ENCODE assay signal across 9 mouse cellular contexts in genomic region chr12:57538588-57539550, GRCm38 (mm10). TPM values are rescaled to one million over a fixed set of nuclear protein-coding genes. Genes with fewer than 3 reads are reported as not detected.
DNase-seq lines count a peak whose midpoint lies in the region; ATAC-seq and TF ChIP-seq lines count a peak whose summit lies in the region.
"Had no signal": no experiment of that assay in that cellular context is flagged by ENCODE, and none has a peak within 500 bp of the region (broad histone marks: within the 10 kb centered on the region; RNA-seq: fewer than 3 reads in every experiment).

No protein-coding gene starts in this region.

- peaks cover 91% of the 10 kb centered on the region for H3K27me3 ChIP-seq in embryonic facial prominence, embryonic 13.5 days
- peaks cover 85% of the 10 kb centered on the region for H3K27me3 ChIP-seq in hindbrain, embryonic 15.5 days
- H3K27me3 ChIP-seq in liver, embryonic 16.5 days (ENCODE audit: control insufficient read depth, insufficient read depth, low read depth, low read length), result peaks cover 88% of the 10 kb centered on the region
- peaks cover 8% of the 10 kb centered on the region; the same call in 1 of the 2 replicates for H3K27me3 ChIP-seq in stomach, postnatal 0 days (ENCODE audit: control insufficient read depth, insufficient read depth, low read length)
- H3K27me3 ChIP-seq: CH12.LX had no signal

- H3K36me3 ChIP-seq in embryonic facial prominence, embryonic 13.5 days, result no peaks in the 10 kb centered on the region
- H3K36me3 ChIP-seq in hindbrain, embryonic 15.5 days, result no peaks in the 10 kb centered on the region
- H3K36me3 ChIP-seq in liver, embryonic 16.5 days (ENCODE audit: control insufficient read depth, insufficient read depth), result no peaks in the 10 kb centered on the region
- no peaks in the 10 kb centered on the region; the same call in 1 of the 2 replicates for H3K36me3 ChIP-seq in stomach, postnatal 0 days (ENCODE audit: control insufficient read depth, insufficient read depth, low read length)

- peak overlapping the region; percentile 31 for H3K4me3 ChIP-seq in embryonic facial prominence, embryonic 13.5 days
- peak overlapping the region; percentile 13 for H3K4me3 ChIP-seq in hindbrain, embryonic 15.5 days
- peak overlapping the region; percentile 49 for H3K4me3 ChIP-seq in liver, embryonic 16.5 days (ENCODE audit: low read depth, low read length)
- peak overlapping the region; percentile 44 for H3K4me3 ChIP-seq in stomach, postnatal 0 days (ENCODE audit: low read depth, low read length)

- TF ChIP-seq EP300 in stomach, postnatal 0 days (optimal IDR thresholded peaks at IDR 0.05), result no peak

- peak overlapping the region; percentile 55 for H3K4me2 ChIP-seq in embryonic facial prominence, embryonic 13.5 days
- peak overlapping the region; percentile 41 for H3K4me2 ChIP-seq in hindbrain, embryonic 15.5 days
- peak overlapping the region; percentile 48 for H3K4me2 ChIP-seq in liver, embryonic 16.5 days (ENCODE audit: low read depth, low read length)
- peak overlapping the region; percentile 69 for H3K4me2 ChIP-seq in stomach, postnatal 0 days (replicated peaks; ENCODE audit: low read depth)

- no peak for ATAC-seq in embryonic facial prominence, embryonic 13.5 days (ENCODE audit: insufficient number of reproducible peaks, insufficient read depth, low FRiP score, low TSS enrichment, low read depth)
- no peak for ATAC-seq in hindbrain, embryonic 15.5 days (ENCODE audit: low FRiP score, low read depth)
- ATAC-seq in liver, embryonic 16.5 days (ENCODE audit: low read depth), result peak; percentile 23
- no peak for ATAC-seq in stomach, postnatal 0 days (ENCODE audit: low FRiP score, low TSS enrichment)

- no peak for TF ChIP-seq CTCF in stomach, postnatal 0 days (IDR thresholded peaks at IDR 0.05; ENCODE audit: low read depth)

- peaks cover 25% of the 10 kb centered on the region for H3K4me1 ChIP-seq in embryonic facial prominence, embryonic 13.5 days
- H3K4me1 ChIP-seq in hindbrain, embryonic 15.5 days (replicated peaks), result 0 out of 2 replicates have a peak, but pooled peaks cover 8% of the 10 kb centered on the region
- H3K4me1 ChIP-seq in liver, embryonic 16.5 days (ENCODE audit: control insufficient read depth, low read depth, low read length), result no peaks in the 10 kb centered on the region; the same call in 1 of the 2 replicates
- no peaks in the 10 kb centered on the region for H3K4me1 ChIP-seq in stomach, postnatal 0 days (replicated peaks; ENCODE audit: control insufficient read depth, insufficient read depth)

- 1% methylated on average over 63 of the region's 63 CpGs for WGBS in embryonic facial prominence, embryonic 13.5 days
- under 1% methylated on average over 63 of the region's 63 CpGs for WGBS in hindbrain, embryonic 15.5 days
- under 1% methylated on average over 63 of the region's 63 CpGs for WGBS in liver, embryonic 16.5 days (ENCODE audit: insufficient replicate concordance)
- under 1% methylated on average over 63 of the region's 63 CpGs for WGBS in stomach, postnatal 0 days

- H3K9me3 ChIP-seq in embryonic facial prominence, embryonic 13.5 days, result no peaks in the 10 kb centered on the region
- H3K9me3 ChIP-seq in hindbrain, embryonic 15.5 days, result no peaks in the 10 kb centered on the region
- H3K9me3 ChIP-seq in liver, embryonic 16.5 days (replicated peaks; ENCODE audit: control insufficient read depth, low read length), result no peaks in the 10 kb centered on the region
- no peaks in the 10 kb centered on the region for H3K9me3 ChIP-seq in stomach, postnatal 0 days (ENCODE audit: control insufficient read depth, low read length)

- no peak overlapping the region for H3K27ac ChIP-seq in embryonic facial prominence, embryonic 13.5 days
- H3K27ac ChIP-seq in hindbrain, embryonic 15.5 days (replicated peaks), result no peak overlapping the region
- peak overlapping the region; percentile 64 for H3K27ac ChIP-seq in liver, embryonic 16.5 days (ENCODE audit: low read length)
- H3K27ac ChIP-seq in stomach, postnatal 0 days (replicated peaks), result peak overlapping the region; percentile 92

- H3K9ac ChIP-seq in embryonic facial prominence, embryonic 13.5 days, result no peak overlapping the region; the same call in 1 of the 2 replicates
- H3K9ac ChIP-seq in hindbrain, embryonic 15.5 days, result no peak overlapping the region
- H3K9ac ChIP-seq in liver, embryonic 16.5 days (ENCODE audit: low read depth, low read length), result peak overlapping the region; percentile 43
- H3K9ac ChIP-seq in stomach, postnatal 0 days (ENCODE audit: low read length), result peak overlapping the region; percentile 73

- DNase-seq in kidney, adult 18-20 months, result peak; percentile 52
- DNase-seq in kidney, postnatal 10 days, result no peak
- peak; percentile 67 for DNase-seq in stomach, postnatal 0 days (ENCODE audit: low spot score)
- no peak for DNase-seq in left cerebral cortex, adult 11 months (ENCODE audit: low spot score)
- no peak for DNase-seq in urinary bladder, postnatal 10 days (ENCODE audit: low spot score)

RNA-seq across cellular contexts. Expression of gene Foxa1, which starts 7.8 kb away (rescaled TPM):
- polyA plus RNA-seq in embryonic facial prominence, embryonic 13.5 days (2015; fragmentation: Nextera tagmentation; extraction: Ambion mirVana), result 0.96 and 2.7 TPM in 2 replicates
- 0.89 and 1.2 TPM in 2 replicates for polyA plus RNA-seq in hindbrain, embryonic 15.5 days (2015; fragmentation: Nextera tagmentation; extraction: Ambion mirVana)
- polyA plus RNA-seq in liver, embryonic 16.5 days (2015; fragmentation: Nextera tagmentation; extraction: Ambion mirVana), result 0.72 and 0.74 TPM in 2 replicates
- polyA plus RNA-seq in stomach, postnatal 0 days (2015; fragmentation: Nextera tagmentation; extraction: Ambion mirVana), result 16.1 and 28.9 TPM in 2 replicates

RNA-seq across cellular contexts. Expression of gene Ttc6, which starts 25.0 kb away (rescaled TPM):
- 0.80 and 1.2 TPM in 2 replicates for polyA plus RNA-seq in embryonic facial prominence, embryonic 13.5 days (2015; fragmentation: Nextera tagmentation; extraction: Ambion mirVana)
- 0.78 and 0.92 TPM in 2 replicates for polyA plus RNA-seq in hindbrain, embryonic 15.5 days (2015; fragmentation: Nextera tagmentation; extraction: Ambion mirVana)
- polyA plus RNA-seq in liver, embryonic 16.5 days (2015; fragmentation: Nextera tagmentation; extraction: Ambion mirVana), result 0.06 and 0.08 TPM in 2 replicates
- 3.3 and 3.5 TPM in 2 replicates for polyA plus RNA-seq in stomach, postnatal 0 days (2015; fragmentation: Nextera tagmentation; extraction: Ambion mirVana)

Comparison
In these comparisons a context has a peak if more than half of its experiments do, and no peak if none do; other contexts are left out.
1. DNase-seq: peak in kidney, adult 18-20 months (single experiment) and stomach, postnatal 0 days (single experiment); none in kidney, postnatal 10 days (single experiment), left cerebral cortex, adult 11 months (single experiment) and urinary bladder, postnatal 10 days (single experiment).
2. H3K27ac ChIP-seq: peak in liver, embryonic 16.5 days (single experiment) and stomach, postnatal 0 days (single experiment); none in embryonic facial prominence, embryonic 13.5 days (single experiment) and hindbrain, embryonic 15.5 days (single experiment).
3. H3K9ac ChIP-seq: peak in liver, embryonic 16.5 days (single experiment) and stomach, postnatal 0 days (single experiment); none in embryonic facial prominence, embryonic 13.5 days (single experiment) and hindbrain, embryonic 15.5 days (single experiment).
4. Peak in every context shown above with its lines, with median percentiles within 50 percentile points of each other: H3K4me2 ChIP-seq and H3K4me3 ChIP-seq.